Comparison of ENCODE assay signal across 16 mouse cellular contexts in the genomic region with DNA sequence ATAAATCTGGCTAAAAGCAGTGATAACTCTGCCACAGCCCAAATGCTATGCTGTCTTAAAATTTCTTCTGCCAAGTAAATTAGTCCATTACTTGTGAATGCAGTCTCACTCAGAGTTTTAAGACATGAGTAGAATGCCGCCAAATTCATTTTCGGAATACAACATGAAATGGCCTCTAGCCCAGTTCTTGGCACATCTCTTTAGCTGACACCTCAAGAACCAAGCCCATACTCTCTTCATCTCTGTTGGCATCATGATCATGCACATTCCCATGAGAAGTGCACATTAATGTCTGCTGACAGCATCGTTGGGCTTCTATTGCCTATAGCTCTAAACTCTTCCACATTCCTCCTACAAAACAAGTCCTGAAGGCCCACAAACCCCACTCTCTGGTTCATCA.
"Had no signal": no experiment of that assay in that cellular context is flagged by ENCODE, and none has a peak within 500 bp of the region (broad histone marks: within the 10 kb centered on the region; RNA-seq: fewer than 3 reads in every experiment).

No protein-coding gene starts in this region.

- H3K4me2 ChIP-seq: neural tube, embryonic 13.5 days; neural tube, embryonic 15.5 days; stomach, embryonic 15.5 days had no signal

- H3K27me3 ChIP-seq: neural tube, embryonic 13.5 days; neural tube, embryonic 15.5 days; stomach, embryonic 15.5 days had no signal

- DNase-seq: retina, postnatal 1 day; right cerebral cortex, adult 18-20 months; right cerebral cortex, postnatal 14 days; right cerebral cortex, postnatal 25 days; right cerebral cortex, postnatal 4 days; spleen, adult 18-20 months; thymus, adult 18-20 months; thymus, adult 2 months; thymus, postnatal 14 days; thymus, postnatal 25 days; thymus, postnatal 36 days; thymus, postnatal 4 days had no signal

- H3K4me1 ChIP-seq: neural tube, embryonic 13.5 days; neural tube, embryonic 15.5 days; stomach, embryonic 15.5 days had no signal

- H3K4me3 ChIP-seq: neural tube, embryonic 13.5 days; neural tube, embryonic 15.5 days; stomach, embryonic 15.5 days had no signal

- H3K9me3 ChIP-seq: neural tube, embryonic 13.5 days; neural tube, embryonic 15.5 days; stomach, embryonic 15.5 days had no signal

- H3K9ac ChIP-seq: neural tube, embryonic 13.5 days; neural tube, embryonic 15.5 days; stomach, embryonic 15.5 days had no signal

- H3K27ac ChIP-seq: neural tube, embryonic 13.5 days; neural tube, embryonic 15.5 days; stomach, embryonic 15.5 days; stomach, postnatal 0 days had no signal

- H3K36me3 ChIP-seq: neural tube, embryonic 13.5 days; neural tube, embryonic 15.5 days; stomach, embryonic 15.5 days had no signal
